Mouse (Mus musculus): ENCODE results near the gene Sstr1.

- TF ChIP-seq CTCF (IDR thresholded peaks at IDR 0.05; ENCODE audit: control insufficient read depth, insufficient read depth, insufficient replicate concordance, low read depth, low read length) (no peak), POLR2A (IDR thresholded peaks at IDR 0.05; ENCODE audit: control insufficient read depth, low read depth, low read length) (no peak)
These were observed 40.3 kb downstream of the Sstr1 start for GRCm38 (mm10) chr12:58251901-58252300.

All from testis, adult 2 months (tissue).